Mouse (Mus musculus) embryo, embryonic 10 days (tissue): ENCODE measurements around the gene Hivep3.

ENCODE experiments used
- DNase-seq: peaks from one replicate; pipeline ENCODE4 v3.0.0-alpha.2; 2015; ENCODE audit warnings: low spot score

The Hivep3 gene

DNA sequence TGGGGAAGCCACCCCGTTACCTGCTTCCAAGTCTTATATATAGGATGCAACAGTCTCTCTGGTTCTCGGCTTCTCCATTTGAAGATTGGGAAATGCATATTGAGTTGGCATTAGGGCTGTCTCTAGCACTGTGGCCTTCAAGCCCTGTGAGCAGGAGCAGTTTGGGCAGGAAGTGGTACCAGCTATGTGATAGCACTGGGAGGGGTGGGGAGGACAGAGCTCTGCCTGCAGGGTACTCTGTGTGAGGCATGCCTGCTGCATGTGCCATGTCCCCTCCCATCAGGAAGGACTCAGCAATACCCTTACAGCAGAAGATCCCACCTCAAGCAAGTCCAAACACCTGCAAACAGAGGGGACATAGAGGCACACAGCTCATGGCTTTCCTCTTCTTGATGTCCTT, 142.0 kb downstream of the Hivep3 start:
- no peak for DNase-seq

DNA sequence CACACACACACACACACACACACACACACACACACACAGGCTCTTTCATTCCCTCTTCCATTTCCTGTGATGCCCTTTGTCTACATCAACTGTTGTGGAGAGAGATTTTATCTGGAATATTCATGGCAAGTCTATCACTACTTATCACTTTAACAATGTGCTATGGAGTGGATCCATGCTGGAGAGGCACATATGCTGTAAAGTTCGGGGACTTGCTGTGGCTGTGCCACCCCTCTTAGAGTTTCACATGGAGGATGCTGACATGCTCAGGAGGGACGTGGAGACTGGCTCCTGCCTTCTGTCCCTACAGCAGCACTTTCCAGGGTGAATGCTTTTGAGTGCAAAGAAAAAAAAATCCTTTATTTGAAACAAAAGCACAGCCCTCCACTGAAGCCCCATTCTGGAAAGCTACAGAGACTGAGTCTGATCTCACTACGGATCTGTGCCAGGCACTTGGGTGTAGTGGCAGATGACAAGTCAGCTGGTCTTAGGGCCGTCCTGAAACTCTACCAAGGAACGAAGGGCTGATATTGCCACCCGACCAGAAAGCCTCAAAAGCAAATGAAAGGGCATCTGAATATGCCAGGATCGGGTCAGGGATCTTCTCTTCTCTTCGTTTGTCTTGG, 143.1 kb downstream of the Hivep3 start:
- DNase-seq: no peak

DNA sequence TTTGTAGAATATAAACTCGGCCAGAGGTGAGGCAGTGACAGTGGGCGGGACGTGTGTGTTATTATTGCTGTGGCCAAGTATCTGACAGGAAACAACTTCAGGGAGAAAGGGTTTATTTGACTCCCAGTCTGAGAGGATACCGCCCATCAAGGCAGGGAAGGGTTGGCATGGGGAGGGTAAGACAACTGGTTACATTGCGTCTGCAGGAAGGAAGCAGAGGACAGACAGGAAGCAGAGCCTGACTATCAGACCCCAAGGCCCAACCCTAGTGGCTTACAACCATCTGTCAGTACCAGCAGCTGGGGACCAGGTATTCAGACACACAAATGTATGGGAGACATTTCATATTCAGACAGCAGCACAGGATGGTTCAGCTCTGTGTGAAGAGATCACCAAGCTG, 144.6 kb downstream of the Hivep3 start:
- DNase-seq: no peak

DNA sequence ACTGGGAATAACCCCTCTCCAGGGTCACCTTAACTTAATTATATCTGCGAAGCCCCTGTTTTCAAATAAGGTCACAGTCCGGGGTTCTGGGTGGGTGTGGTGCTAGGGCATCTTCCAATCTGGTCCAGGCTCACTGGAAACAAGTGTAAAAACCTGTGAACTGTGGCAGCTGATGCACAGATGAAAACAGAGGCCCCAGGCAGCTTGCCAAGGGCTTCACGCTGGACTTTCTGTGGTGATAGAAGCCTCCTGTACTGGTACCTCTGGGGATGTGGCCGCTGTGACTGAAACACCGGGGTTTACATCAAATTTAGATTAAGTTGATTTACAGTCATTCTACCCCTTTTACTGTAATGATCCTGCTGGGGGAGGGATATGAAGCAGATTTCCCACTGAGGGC, 146.1 kb downstream of the Hivep3 start:
- DNase-seq: no peak

DNA sequence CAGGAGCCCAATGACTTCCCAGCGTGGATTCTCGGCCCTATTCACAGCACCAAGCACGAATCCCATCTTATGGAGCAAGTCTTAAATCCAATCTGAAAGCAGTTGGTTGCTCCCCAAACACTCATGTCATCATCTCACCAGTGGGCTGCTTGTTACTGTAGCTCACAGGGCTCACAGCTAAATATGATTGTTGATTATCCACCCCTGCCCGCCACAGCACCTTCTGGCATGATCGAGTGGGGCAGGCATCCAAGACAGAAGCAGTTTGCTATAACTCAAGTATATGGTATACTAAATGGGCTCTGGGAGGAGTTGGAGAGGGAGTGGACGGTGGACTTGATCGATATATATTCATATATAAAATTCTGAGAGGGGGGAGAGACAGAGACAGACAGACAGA, 146.7 kb downstream of the Hivep3 start:
- no peak for DNase-seq

DNA sequence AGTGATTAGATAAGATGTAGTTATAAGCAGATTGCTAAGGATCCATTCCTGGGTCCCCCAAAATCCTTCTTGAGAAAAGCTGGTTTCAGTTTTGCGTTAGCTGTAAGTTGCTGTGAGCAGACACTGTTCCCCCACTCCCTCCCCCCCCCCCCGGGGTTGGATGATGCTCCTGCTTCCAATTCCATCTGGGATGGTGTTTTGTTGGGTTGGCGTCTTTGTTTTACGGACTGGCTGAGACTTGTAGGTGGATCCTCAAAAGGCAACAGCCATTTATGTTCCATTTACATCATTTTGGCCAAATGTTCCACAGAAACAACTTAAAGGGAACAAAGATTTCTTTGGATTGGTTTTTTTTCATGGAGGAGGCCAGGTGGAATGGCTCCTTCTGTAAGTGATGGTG, 147.7 kb downstream of the Hivep3 start:
- DNase-seq: no peak

DNA sequence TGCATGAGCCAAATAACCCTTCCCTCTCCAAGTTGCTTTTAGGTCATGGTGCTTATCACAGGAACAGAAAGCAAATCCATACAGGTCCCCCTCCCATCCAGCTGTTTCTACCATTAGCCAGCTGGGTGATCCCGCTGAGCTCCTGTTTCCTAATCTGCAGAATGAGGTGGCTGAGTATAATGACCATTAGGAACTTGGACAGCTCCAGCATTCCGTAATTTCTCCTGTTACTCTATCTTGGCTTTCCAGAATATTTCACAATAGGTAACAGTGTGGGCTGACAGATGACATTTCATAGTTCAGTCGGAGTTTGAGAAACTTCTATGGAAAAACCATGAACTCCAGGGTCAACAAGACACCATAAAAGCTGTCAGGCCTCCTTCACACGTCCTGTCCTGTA, 148.8 kb downstream of the Hivep3 start:
- DNase-seq: no peak

DNA sequence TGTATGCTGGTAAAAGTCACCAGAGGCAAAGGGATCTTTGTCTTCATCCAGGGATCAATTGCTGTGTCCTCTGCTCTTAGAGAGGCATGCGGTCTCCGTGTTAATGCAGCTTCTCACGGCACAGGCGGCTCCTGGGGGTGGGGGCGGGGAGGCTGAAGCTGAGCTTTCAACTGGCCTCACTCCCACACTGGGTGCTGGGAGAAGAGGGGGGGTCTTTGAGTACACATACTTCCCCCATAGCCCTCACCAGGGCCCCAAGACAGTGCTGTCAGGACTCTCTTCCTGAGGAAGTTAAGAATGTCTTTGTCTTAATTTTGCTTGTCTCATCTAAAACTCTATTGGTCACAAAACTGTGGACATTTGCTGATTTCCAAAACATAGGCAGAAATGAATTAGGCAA, 149.2 kb downstream of the Hivep3 start:
- DNase-seq: no peak

DNA sequence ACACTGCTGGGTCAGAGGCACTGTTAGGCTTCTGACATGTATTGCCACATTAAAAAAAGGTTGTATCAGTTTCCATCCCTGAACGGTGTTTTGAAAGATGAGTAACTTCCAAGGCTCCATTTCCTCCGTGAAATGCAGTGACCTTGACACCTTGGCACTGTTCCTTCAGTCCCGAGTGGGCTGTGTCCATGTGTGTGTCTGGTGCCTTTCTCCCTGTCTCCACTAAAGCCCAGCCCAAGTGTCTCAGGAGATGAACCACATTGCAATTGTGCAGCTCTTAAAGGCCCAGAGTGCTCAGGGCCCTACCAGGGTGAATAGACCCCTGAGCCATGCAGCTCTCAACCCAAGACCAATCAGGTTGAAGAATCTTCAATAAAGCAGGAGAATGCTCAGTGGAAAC, 153.0 kb downstream of the Hivep3 start:
- no peak for DNase-seq

DNA sequence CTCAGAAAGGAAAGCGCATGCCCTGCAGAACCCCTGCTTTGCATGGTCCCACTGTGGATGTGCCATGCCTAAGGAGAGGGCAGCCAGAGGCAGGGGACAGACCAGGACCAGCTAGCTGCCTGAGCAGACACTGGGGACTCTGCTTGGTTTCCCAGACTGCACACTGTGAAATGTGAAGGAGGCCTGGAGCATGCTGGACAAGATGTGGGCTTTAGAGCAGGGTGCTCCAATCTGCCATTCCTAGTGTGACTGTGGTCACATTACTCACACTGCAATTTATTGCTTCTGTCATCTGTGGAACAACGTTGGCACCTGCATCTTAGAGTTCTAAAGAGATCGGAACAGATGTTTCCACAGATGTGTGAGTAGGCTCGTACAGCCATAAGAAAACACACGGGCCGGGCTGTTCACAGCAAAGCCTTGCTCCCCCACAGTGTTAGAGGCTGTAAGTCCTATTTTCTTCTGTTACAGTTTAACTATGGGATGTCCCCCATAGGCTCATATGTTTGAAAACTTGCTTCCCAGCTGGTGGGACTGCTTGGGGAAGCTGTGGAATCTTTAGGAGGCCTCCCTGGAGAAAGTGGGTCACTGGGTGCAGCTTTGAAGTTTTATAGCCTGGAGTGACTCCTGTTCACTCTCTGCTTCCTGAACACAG, 154.1 kb downstream of the Hivep3 start:
- no peak for DNase-seq

DNA sequence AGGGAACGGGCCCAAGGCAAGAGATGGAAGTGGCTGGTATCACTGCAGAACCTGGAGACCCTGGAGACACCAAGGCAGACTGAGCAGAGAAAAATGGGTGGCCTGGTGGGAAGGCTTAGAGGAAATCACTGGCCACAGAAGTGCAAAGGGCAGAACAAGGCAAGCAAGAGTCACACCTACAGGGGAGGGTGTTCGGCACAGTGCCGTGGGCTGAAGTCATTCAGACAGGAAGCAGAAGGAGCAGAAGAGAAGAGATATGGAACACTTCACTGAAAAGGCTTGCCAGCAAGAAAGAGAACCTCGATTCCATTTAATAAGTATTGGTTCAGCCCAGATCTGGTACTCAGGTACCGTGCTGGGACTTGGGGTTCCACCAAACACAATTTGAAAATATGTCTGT, 156.2 kb downstream of the Hivep3 start:
- no peak for DNase-seq

DNA sequence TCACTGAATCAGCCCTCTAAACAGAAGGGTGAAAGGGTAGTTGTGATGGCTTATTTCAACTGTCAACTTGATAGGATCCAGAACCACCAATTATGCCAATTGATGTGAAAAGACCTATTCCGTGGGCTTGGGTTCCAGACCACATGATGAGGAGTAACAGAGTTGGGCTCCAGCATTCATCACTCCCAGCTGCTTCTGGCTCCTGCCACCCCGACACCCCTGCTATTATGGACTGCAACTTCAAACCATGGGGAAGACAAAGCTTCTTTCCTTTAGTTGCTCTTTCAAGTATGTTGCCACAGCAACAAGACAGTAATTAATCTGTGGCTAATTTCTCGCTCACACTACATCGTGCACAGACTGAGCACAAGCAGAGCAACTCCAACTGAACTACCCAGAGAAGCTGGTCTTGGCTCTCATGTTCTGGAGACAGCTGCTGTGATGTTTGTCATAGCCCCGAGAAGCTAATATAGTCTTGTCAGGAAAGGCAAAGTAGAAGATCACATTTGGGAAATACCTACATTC, 159.7 kb downstream of the Hivep3 start:
- no peak for DNase-seq

DNA sequence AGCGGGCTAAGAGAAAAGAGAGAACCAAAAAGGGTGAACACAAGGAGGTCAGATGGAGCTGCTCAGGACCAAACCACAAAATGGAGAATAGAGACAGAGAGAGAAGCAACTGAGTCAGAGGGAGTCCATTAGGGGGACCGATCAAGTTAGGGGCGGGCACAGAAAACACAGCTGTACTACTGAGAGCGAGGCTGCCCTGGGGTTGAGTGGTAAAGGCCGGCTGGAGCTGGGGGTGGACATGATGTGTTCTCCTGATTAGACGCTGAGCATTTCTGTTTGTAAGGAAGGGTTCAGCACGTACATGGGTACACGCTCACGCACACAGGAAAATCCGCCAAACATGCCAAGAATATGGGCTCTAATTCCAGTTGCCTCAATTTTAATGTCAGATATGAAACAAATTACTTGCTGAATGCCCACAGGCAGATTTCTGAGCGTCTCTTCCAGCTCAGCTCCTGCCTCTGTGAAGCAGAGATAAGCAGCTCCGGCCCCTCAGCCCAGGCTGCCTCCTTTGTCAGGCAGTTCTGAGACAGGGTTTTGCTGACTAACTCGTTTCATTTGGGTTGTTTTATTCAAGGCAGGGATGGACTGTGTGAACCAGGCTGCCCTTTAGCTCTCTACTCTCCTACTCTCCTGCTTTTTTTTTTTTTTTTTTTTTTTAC, 161.3 kb downstream of the Hivep3 start:
- no peak for DNase-seq

DNA sequence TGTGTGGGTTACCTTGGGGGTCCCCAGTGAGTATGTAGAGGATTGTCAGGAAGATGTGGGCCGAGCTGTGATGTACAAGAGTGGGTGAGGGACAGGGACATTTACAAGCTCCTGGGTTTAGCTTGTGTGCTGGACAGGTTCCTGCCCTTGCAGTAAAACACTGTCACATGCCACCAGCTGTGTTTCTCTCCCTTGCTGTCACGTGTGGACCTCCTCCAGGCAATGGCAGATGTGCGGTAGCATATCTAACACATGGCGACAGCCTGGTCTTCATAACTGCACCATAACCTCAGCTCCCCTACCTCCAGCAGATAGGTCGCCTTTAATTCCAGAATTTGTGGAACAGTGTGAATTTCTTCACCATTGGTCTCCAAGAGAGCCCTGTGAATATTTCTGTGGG, 161.9 kb downstream of the Hivep3 start:
- no peak for DNase-seq

DNA sequence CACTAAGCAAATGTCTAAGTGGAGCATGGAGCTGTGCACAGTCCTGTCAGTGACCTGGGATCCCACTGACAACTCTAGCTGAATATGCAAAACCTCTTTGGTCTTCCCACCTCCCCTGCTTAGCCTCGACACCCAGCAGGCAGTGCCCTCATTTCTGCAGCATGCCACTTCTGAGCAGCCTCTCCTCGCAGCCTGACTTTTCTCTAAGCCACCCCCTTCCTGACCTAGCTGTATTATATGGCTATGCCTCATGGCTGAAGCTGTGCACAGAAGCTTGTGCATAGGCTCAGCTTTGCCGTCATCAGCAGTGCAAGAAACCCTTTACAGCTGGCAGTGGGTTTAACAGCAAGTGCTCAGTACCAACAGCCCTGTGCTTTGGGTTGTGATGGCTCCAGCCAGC, 163.0 kb downstream of the Hivep3 start:
- no peak for DNase-seq

DNA sequence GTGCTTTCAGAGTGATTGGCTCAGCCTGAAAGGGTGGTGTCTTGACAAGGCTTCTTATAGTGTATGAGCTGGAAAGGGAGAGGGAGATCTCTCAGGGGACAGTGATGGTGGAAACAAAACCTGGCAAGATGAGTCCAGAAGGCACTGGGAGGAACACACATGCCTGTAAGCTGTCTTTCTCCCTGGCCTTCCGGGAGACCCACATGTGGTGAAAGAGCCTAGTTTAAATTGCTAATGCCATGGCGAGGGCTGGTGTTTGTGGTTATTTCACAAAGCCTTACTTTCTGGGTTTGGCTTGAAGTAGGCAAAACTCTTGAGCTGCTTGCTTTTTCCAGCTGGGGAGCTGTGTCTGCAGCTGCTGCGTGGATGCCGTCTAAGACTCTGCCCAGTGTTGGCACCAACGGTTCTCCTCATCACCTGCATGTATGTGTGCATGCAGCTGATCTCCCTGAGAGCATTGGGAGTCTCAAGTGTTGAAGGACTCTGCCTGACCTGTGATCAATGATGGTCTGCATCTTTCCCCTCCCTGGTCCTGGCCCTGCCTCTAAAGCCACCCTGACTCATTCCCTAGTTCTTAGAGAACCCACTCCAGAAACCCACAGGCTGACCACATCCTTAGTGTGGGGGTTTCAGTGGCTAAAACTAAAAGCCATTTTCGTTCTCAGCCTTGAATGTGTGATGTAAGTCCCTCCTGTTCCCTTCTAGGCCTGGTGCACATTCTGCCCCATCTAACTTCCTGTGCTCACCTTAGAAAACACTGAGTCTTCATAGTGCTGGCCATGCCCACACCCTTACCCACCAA, 163.7 kb downstream of the Hivep3 start:
- DNase-seq: no peak

DNA sequence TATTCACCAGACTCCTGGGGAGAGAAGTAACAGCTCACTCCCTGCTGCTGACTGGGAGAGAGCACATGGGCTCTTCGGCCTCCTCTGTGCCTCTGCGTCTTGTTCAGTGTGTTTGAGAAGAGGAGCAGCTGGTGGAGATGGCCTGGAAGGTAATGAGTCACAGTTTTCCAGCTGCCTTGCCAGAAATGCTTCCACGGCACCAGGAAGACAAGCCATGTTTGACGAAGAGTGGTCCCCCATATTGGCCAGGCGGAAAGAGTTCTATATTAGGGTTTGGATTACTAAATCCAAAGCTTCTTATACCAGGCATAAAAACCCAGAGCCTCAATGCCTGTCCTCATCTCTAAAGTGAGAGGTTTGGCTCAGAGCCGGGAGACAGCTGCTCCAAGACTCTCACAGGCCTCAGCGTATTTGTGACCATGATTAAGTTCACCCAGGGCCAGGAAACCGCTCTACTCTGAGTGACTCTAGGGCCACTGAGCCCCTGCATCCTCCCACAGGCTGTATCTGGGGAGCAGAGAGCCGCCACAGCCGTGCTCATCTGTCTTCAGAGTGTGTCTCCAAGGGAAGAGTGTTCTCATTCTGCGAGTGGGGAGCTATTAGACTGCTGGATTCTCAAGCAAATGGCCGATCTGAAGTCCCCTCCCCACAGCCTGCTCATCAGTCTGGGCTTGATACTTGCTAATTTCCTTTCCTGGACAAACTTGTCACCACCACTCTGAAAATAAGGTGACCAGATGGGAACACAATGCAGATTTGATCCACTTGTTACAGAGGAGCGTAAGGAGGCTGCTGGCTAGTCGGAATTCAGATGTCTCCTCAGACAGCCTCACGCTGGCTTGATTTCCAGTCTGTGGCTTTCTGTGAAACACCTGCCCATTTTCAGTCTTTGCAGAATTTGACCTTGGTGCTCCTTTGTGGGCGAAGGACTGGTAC, 168.2 kb downstream of the Hivep3 start:
- DNase-seq: no peak

DNA sequence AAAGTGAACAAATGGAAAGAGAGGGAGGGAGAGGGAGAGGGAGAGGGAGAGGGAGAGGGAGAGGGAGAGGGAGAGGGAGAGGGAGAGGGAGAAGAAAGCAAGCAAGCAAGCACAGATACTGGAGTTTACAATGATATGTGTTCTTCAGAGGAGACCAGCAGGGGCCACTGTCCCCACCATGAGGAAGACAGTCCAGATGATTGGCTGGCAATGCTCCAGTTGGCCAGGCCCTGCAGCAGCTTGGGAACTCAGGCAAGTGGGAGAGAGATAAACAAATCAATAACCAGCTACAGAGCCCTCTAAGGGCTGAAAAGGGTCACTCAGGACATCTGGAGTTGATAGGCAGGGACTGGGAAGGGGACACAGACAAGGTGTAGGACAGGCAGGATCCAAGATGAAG, 169.7 kb downstream of the Hivep3 start:
- no peak for DNase-seq

DNA sequence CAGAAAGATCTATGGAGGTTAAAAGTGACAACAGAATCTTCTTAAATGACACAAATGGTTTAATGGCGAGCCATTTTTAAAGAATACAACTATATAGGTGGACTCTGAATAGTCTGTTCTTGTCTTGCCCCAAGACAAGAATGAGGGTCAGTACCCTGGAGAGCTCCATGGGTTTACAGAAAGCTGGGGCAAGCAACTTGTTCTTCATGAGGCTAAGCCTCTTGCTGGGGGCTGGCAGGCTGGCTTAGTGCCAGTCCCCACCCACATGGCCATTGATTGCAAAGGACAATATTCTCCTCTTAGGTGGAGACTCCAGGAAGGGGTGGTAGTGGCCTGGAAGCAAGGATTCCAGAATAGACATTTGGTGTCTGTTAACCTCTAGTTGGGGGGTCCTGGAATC, 170.2 kb downstream of the Hivep3 start:
- peak; percentile 68 for DNase-seq

DNA sequence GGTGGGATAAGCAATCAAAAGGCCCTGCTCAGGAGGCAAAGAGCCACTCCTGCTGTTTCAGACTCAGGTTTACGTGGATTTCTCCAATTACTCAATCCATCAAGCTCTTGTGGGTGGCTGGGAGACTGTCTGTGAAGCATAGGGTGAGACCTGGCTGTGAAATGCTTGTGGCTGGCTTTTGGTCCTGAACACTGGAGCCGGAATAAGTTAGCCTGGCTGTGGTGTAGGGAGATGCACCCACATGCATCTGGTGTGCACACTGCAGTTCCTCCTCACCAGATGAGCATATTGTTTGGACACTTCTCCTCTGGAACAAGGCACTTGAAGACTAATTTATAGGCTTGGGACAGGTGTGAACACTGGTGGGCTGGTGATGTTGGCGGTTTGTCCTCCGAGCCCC, 170.7 kb downstream of the Hivep3 start:
- DNase-seq: no peak

DNA sequence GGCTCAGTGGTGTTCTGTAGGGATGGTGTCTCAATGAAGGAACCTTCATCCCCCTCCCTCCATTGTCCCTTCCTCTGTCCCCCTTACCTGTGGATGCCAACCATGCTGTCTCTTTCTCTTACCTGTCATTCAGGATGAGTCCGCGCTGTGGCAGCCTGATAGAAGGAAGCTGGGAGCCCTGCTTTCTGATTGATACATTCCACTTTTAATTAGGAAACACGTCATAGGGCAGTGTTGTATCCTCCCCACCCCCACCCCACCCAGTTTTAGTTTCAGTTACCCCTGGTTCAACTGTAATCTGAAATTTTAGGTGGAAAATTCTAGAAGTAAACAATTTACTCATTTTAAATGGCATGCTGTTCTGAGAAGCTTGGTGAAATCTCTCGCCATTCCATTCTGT, 173.5 kb downstream of the Hivep3 start:
- DNase-seq: no peak
